Mouse (Mus musculus): ENCODE results near the gene Cd300lg. TPM values are rescaled to one million over a fixed set of nuclear protein-coding genes. Genes with fewer than 3 reads are reported as not detected.

Cd300lg gene
- polyA plus RNA-seq, 1 experiment = 5.8 TPM

- 53% methylated on average over 4 of the region's 4 CpGs for WGBS
- Histone ChIP-seq H3K4me1 (ENCODE audit: control insufficient read depth, insufficient read depth, low read length) (no peaks in the 10 kb centered on the region), H3K4me3 (replicated peaks; ENCODE audit: control insufficient read depth, low read depth, low read length) (no peak within 1 kb of the TSS), H3K27ac (ENCODE audit: control insufficient read depth, insufficient read depth, low read depth, low read length, poor library complexity) (no peak within 1 kb of the TSS)
- TF ChIP-seq POLR2A (IDR thresholded peaks at IDR 0.05; ENCODE audit: borderline replicate concordance, control insufficient read depth, low read depth, low read length) = no peak
- TF ChIP-seq CTCF (IDR thresholded peaks at IDR 0.05; ENCODE audit: control insufficient read depth, insufficient read depth, low read length) = no peak
Observed at GRCm38 (mm10) chr11:102101219-102101618, 59.9 kb downstream of the Cd300lg start, which contains the start of gene Ppy. Ppy (minus strand) TSS chr11:102101319.

- Histone ChIP-seq H3K4me3 (replicated peaks; ENCODE audit: control insufficient read depth, low read depth, low read length) (no peak overlapping the region), H3K27ac (ENCODE audit: control insufficient read depth, insufficient read depth, low read depth, low read length, poor library complexity) (no peak overlapping the region), H3K4me1 (ENCODE audit: control insufficient read depth, insufficient read depth, low read length) (no peaks in the 10 kb centered on the region)
- TF ChIP-seq POLR2A (IDR thresholded peaks at IDR 0.05; ENCODE audit: borderline replicate concordance, control insufficient read depth, low read depth, low read length) (no peak), CTCF (IDR thresholded peaks at IDR 0.05; ENCODE audit: control insufficient read depth, insufficient read depth, low read length) (peak; percentile 69)
- WGBS = 10% methylated on average over 17 of the region's 17 CpGs
Observed at GRCm38 (mm10) chr11:102102485-102103258, 61.4 kb downstream of the Cd300lg start.

Other genes starting within 250 kb of the Cd300lg start
- gene Meox1, start 147.1 kb upstream of the Cd300lg start, polyA plus RNA-seq (2011; ENCODE audit: insufficient read depth, insufficient read length, low replicate concordance, missing spikeins) = not detected in 2 replicates
- not detected in 2 replicates for gene Sost, start 74.5 kb upstream of the Cd300lg start, polyA plus RNA-seq (2011; ENCODE audit: insufficient read depth, insufficient read length, low replicate concordance, missing spikeins)
- gene Cfap97d1, start 57.2 kb upstream of the Cd300lg start, polyA plus RNA-seq (2011; ENCODE audit: insufficient read depth, insufficient read length, low replicate concordance, missing spikeins) = not detected in 2 replicates
- 8.2 and 15.2 TPM in 2 replicates for gene Dusp3, start 54.5 kb upstream of the Cd300lg start, polyA plus RNA-seq (2011; ENCODE audit: insufficient read depth, insufficient read length, low replicate concordance, missing spikeins)
- not detected in 2 replicates for gene Mpp3, start 13.0 kb upstream of the Cd300lg start, polyA plus RNA-seq (2011; ENCODE audit: insufficient read depth, insufficient read length, low replicate concordance, missing spikeins)
- gene Mpp2, start 47.0 kb downstream of the Cd300lg start, polyA plus RNA-seq (2011; ENCODE audit: insufficient read depth, insufficient read length, low replicate concordance, missing spikeins) = 11.9 and 18.2 TPM in 2 replicates
- not detected in 2 replicates for gene Ppy, start 59.8 kb downstream of the Cd300lg start, polyA plus RNA-seq (2011; ENCODE audit: insufficient read depth, insufficient read length, low replicate concordance, missing spikeins)
- gene Pyy, start 66.3 kb downstream of the Cd300lg start, polyA plus RNA-seq (2011; ENCODE audit: insufficient read depth, insufficient read length, low replicate concordance, missing spikeins) = not detected in 2 replicates
- not detected in 2 replicates for gene Nags, start 104.0 kb downstream of the Cd300lg start, polyA plus RNA-seq (2011; ENCODE audit: insufficient read depth, insufficient read length, low replicate concordance, missing spikeins)
- gene Tmem101, start 114.9 kb downstream of the Cd300lg start, polyA plus RNA-seq (2011; ENCODE audit: insufficient read depth, insufficient read length, low replicate concordance, missing spikeins) = 6.8 and 10.3 TPM in 2 replicates
- 40.1 and 43.4 TPM in 2 replicates for gene Lsm12, start 143.8 kb downstream of the Cd300lg start, polyA plus RNA-seq (2011; ENCODE audit: insufficient read depth, insufficient read length, low replicate concordance, missing spikeins)
- 13.9 and 26.5 TPM in 2 replicates for gene G6pc3, start 148.1 kb downstream of the Cd300lg start, polyA plus RNA-seq (2011; ENCODE audit: insufficient read depth, insufficient read length, low replicate concordance, missing spikeins)
- 45.9 and 89.1 TPM in 2 replicates for gene Hdac5, start 188.7 kb downstream of the Cd300lg start, polyA plus RNA-seq (2011; ENCODE audit: insufficient read depth, insufficient read length, low replicate concordance, missing spikeins)
- gene BC030867, start 207.4 kb downstream of the Cd300lg start, polyA plus RNA-seq (2011; ENCODE audit: insufficient read depth, insufficient read length, low replicate concordance, missing spikeins) = 18.5 and 39.2 TPM in 2 replicates
- gene Asb16, start 227.2 kb downstream of the Cd300lg start, polyA plus RNA-seq (2011; ENCODE audit: insufficient read depth, insufficient read length, low replicate concordance, missing spikeins) = 0.52 TPM in 1 of 2 replicates, not detected in the other
- gene Tmub2, start 243.4 kb downstream of the Cd300lg start, polyA plus RNA-seq (2011; ENCODE audit: insufficient read depth, insufficient read length, low replicate concordance, missing spikeins) = 20.4 and 36.9 TPM in 2 replicates

Data from bone marrow, adult 2 months (tissue).